Mouse (Mus musculus): ENCODE data around the gene H2afy2. TPM values are rescaled to one million over a fixed set of nuclear protein-coding genes. Genes with fewer than 3 reads are reported as not detected.

H2afy2 gene
- total and polyA plus RNA-seq, 2 experiments from 2014 or later: 17.0 to 22.8 TPM

DNA sequence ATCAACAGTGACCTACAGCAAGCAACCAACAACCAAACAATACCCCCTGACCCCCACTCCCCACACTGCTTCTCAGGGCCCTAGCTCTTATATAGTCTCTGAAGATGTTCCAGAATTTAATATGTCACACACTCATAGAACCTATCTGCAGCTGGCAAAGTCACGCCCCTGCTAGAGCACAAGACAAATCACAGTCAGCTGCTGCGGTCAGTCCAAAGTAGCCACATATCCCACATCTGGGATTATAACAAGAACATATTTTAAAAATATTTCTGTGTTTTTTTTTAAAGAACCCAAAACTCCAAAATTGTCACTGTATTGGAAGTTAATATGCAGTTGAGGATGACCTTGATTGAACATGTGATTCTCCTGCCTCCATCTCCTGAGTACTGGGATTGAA lies 25.0 kb downstream of the H2afy2 start:
- Histone ChIP-seq H3K9me3 (replicated peaks; ENCODE audit: control insufficient read depth, low read length) (no peaks in the 10 kb centered on the region), H3K4me2 (ENCODE audit: low read depth, low read length) (no peak overlapping the region), H3K27ac (ENCODE audit: low read depth) (peak overlapping the region; percentile 96), H3K9ac (replicated peaks; ENCODE audit: low read depth, low read length) (no peak overlapping the region), H3K27me3 (ENCODE audit: control insufficient read depth, insufficient read depth, low read length) (no peaks in the 10 kb centered on the region), H3K4me3 (ENCODE audit: low read depth, low read length) (no peak overlapping the region), H3K36me3 (replicated peaks; ENCODE audit: control insufficient read depth, insufficient read depth, low read length) (no peaks in the 10 kb centered on the region), H3K4me1 (ENCODE audit: control insufficient read depth, insufficient read depth) (peaks cover 26% of the 10 kb centered on the region)
- no peak for ATAC-seq (ENCODE audit: insufficient read depth, low read depth)
- no peak for TF ChIP-seq EP300 (IDR thresholded peaks at IDR 0.05; ENCODE audit: low read depth)
- TF ChIP-seq CTCF (IDR thresholded peaks at IDR 0.05; ENCODE audit: low read depth): no peak
- 93% methylated on average over 2 of the region's 2 CpGs for WGBS
- no peak for DNase-seq (ENCODE audit: low spot score)

DNA sequence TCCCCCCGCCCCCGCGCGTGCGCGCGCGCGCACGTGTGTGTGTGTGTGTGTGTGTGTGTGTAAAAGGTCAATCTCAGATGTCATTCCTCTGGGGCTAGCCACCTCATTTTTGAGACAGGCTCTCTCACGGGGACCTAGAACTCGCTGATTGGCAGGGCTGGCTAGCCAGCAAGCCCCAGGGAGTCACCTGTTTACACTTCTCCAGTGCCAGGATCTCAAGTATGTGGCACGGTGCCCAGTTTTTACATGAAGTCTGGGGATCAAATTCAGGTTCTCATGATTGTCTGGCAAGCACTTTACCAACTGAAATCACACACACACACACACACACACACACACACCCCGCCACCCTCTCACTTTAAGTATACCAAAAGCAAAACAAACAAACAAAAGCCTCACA lies 26.9 kb downstream of the H2afy2 start:
- Histone ChIP-seq H3K36me3 (replicated peaks; ENCODE audit: control insufficient read depth, insufficient read depth, low read length) (0 out of 2 replicates have a peak, but pooled peaks cover 4% of the 10 kb centered on the region), H3K9ac (replicated peaks; ENCODE audit: low read depth, low read length) (no peak overlapping the region)
- peak; percentile 78 for DNase-seq (ENCODE audit: low spot score)

DNA sequence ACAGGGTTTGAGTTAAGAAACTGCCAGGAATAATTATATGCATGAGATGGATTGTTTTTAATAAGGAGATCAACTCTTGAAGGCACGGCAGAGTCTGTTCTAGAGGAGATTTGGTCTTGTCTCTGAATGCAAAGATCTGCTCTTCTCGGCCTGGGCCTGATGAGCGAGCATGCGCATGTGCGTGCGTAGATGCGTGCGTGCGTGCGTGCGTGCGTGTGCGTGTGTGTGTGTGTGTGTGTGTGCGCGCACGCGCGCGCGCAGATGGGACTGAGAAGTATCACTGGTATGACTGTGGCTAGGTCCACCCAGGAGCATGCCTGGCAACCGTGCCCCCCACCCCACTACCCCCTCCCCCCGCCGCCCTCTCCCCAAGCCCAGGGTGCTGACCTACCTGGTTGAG lies 30.9 kb downstream of the H2afy2 start:
- ATAC-seq (ENCODE audit: insufficient read depth, low read depth) (no peak), DNase-seq (ENCODE audit: low spot score) (no peak)
- 97% methylated on average over 23 of the region's 23 CpGs for WGBS
- no peak overlapping the region for H3K4me3 ChIP-seq (ENCODE audit: low read depth, low read length)
- H3K27me3 ChIP-seq (ENCODE audit: control insufficient read depth, insufficient read depth, low read length): no peaks in the 10 kb centered on the region
- H3K27ac ChIP-seq (ENCODE audit: low read depth): no peak overlapping the region
- no peak overlapping the region for H3K9ac ChIP-seq (replicated peaks; ENCODE audit: low read depth, low read length)
- H3K4me1 ChIP-seq (ENCODE audit: control insufficient read depth, insufficient read depth): peaks cover 4% of the 10 kb centered on the region
- H3K9me3 ChIP-seq (replicated peaks; ENCODE audit: control insufficient read depth, low read length): no peaks in the 10 kb centered on the region
- no peak overlapping the region for H3K4me2 ChIP-seq (ENCODE audit: low read depth, low read length)
- peaks cover 19% of the 10 kb centered on the region for H3K36me3 ChIP-seq (replicated peaks; ENCODE audit: control insufficient read depth, insufficient read depth, low read length)
- TF ChIP-seq EP300 (IDR thresholded peaks at IDR 0.05; ENCODE audit: low read depth): no peak
- no peak for TF ChIP-seq CTCF (IDR thresholded peaks at IDR 0.05; ENCODE audit: low read depth)

More for the DNA sequence above, 26.9 kb downstream of the H2afy2 start:
- Histone ChIP-seq H3K27ac (ENCODE audit: low read depth) (peak overlapping the region; percentile 96), H3K4me3 (ENCODE audit: low read depth, low read length) (no peak overlapping the region), H3K4me1 (ENCODE audit: control insufficient read depth, insufficient read depth) (peaks cover 20% of the 10 kb centered on the region), H3K4me2 (ENCODE audit: low read depth, low read length) (no peak overlapping the region), H3K9me3 (replicated peaks; ENCODE audit: control insufficient read depth, low read length) (no peaks in the 10 kb centered on the region), H3K27me3 (ENCODE audit: control insufficient read depth, insufficient read depth, low read length) (no peaks in the 10 kb centered on the region)
- TF ChIP-seq CTCF (IDR thresholded peaks at IDR 0.05; ENCODE audit: low read depth): no peak
- TF ChIP-seq EP300 (IDR thresholded peaks at IDR 0.05; ENCODE audit: low read depth): peak; percentile 72; the same call in 1 of the 2 replicates
- peak; percentile 70 for ATAC-seq (ENCODE audit: insufficient read depth, low read depth)
- WGBS: 63% methylated on average over 14 of the region's 14 CpGs

DNA sequence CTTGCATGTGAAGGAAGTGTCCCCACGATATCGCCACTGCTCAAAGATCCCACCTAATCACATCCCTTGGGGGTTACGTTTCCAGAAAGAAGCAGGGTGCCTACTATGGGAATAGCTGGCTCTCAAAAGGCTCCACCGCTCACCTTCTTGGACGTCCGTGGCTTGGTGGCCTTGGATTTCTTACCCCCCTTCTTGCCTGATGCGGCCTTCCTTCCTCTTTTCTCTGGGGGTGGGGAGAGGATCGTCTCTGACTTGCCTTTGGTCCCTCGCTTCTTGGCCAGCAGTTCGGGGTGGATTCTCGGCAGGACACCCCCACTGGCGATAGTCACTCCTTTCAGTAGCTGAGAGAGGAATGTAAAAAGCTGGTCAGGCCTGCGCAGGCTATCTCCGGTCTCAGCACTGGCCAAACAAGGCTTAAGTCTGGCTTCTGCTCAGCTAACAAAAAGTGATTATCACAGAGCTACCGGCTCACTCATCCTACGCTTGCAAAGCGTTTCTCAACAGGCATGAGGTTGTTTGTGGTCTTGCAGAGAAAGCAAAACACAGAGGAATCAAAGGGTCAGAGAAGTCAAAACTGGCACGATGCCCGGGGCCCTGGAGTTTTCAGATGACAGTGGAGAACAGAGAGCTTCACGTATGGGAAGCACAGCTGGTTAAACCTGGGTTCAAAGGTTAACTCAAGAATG lies 32.3 kb downstream of the H2afy2 start:
- no peaks in the 10 kb centered on the region for H3K27me3 ChIP-seq (ENCODE audit: control insufficient read depth, insufficient read depth, low read length)
- no peak for TF ChIP-seq CTCF (IDR thresholded peaks at IDR 0.05; ENCODE audit: low read depth)
- no peak for TF ChIP-seq EP300 (IDR thresholded peaks at IDR 0.05; ENCODE audit: low read depth)
- H3K4me2 ChIP-seq (ENCODE audit: low read depth, low read length): 0 out of 2 replicates have a peak overlapping the region, but pooled peaks have one; percentile 15
- H3K9ac ChIP-seq (replicated peaks; ENCODE audit: low read depth, low read length): no peak overlapping the region; the same call in 1 of the 2 replicates
- peaks cover 1% of the 10 kb centered on the region for H3K4me1 ChIP-seq (ENCODE audit: control insufficient read depth, insufficient read depth)
- peaks cover 32% of the 10 kb centered on the region for H3K36me3 ChIP-seq (replicated peaks; ENCODE audit: control insufficient read depth, insufficient read depth, low read length)
- DNase-seq (ENCODE audit: low spot score): peak; percentile 65
- peak overlapping the region; percentile 70 for H3K27ac ChIP-seq (ENCODE audit: low read depth)
- H3K4me3 ChIP-seq (ENCODE audit: low read depth, low read length): no peak overlapping the region
- ATAC-seq (ENCODE audit: insufficient read depth, low read depth): peak; percentile 80
- no peaks in the 10 kb centered on the region for H3K9me3 ChIP-seq (replicated peaks; ENCODE audit: control insufficient read depth, low read length)
- 44% methylated on average over 20 of the region's 20 CpGs for WGBS

DNA sequence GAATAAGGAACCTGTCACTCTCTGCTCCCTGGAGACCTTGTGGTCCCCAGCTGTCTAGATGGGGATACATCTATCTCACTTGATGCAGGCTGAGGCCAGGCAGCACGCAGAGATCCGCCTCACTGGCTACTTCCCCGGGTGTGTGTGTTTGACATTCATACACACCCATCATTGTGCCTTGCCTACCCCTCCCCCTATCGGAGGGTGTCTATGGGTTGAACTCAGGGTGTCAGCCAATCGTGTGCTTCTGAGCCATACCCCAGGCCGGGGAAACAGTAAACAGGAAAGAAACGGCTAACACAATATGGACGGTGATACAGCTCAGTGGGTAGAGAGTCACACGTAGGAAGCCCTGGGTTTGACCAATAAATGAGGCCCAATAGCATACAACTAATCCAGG lies 33.9 kb downstream of the H2afy2 start:
- DNase-seq (ENCODE audit: low spot score) (no peak), ATAC-seq (ENCODE audit: insufficient read depth, low read depth) (no peak)
- no peak overlapping the region for H3K27ac ChIP-seq (ENCODE audit: low read depth)
- H3K9me3 ChIP-seq (replicated peaks; ENCODE audit: control insufficient read depth, low read length): no peaks in the 10 kb centered on the region; the same call in 1 of the 2 replicates
- peaks cover 46% of the 10 kb centered on the region for H3K36me3 ChIP-seq (replicated peaks; ENCODE audit: control insufficient read depth, insufficient read depth, low read length)
- H3K4me3 ChIP-seq (ENCODE audit: low read depth, low read length): no peak overlapping the region
- H3K4me1 ChIP-seq (ENCODE audit: control insufficient read depth, insufficient read depth): no peaks in the 10 kb centered on the region; the same call in 1 of the 2 replicates
- H3K4me2 ChIP-seq (ENCODE audit: low read depth, low read length): no peak overlapping the region
- TF ChIP-seq EP300 (IDR thresholded peaks at IDR 0.05; ENCODE audit: low read depth) (no peak), CTCF (IDR thresholded peaks at IDR 0.05; ENCODE audit: low read depth) (no peak)
- WGBS: 87% methylated on average over 9 of the region's 9 CpGs
- H3K27me3 ChIP-seq (ENCODE audit: control insufficient read depth, insufficient read depth, low read length): no peaks in the 10 kb centered on the region
- H3K9ac ChIP-seq (replicated peaks; ENCODE audit: low read depth, low read length): no peak overlapping the region
